Mouse (Mus musculus) heart, adult 2 months (tissue): Measurements from ENCODE around the gene Elk4. TPM values are rescaled to one million over a fixed set of nuclear protein-coding genes. Genes with fewer than 3 reads are reported as not detected.
A peak's percentile ranks its signal among the peaks of the same experiment; 100 is the strongest.

Source experiments
- DNase-seq, 2 experiments: peaks; one replicate each; pipeline ENCODE4 v3.0.0; 2021
- H3K27ac ChIP-seq: fragments of 200-600 bp; 2 replicates; pipeline ENCODE4 v1.8.1; 2022
- H3K27me3 ChIP-seq: fragments of 200-500 bp; 2 replicates; pipeline ENCODE4 v1.6.1; 2012; ENCODE audit warnings: mild to moderate bottlenecking, low read length, inconsistent platforms, mixed read lengths; ENCODE audit not compliant: control insufficient read depth, insufficient read depth
- H3K36me3 ChIP-seq: fragments of 200-500 bp; 2 replicates; pipeline ENCODE4 v1.6.1; 2012; ENCODE audit warnings: low read length, inconsistent platforms; ENCODE audit not compliant: control insufficient read depth, insufficient read depth
- H3K4me1 ChIP-seq: fragments of 200-500 bp; 2 replicates; pipeline ENCODE4 v1.6.1; 2011; ENCODE audit warnings: low read length; ENCODE audit not compliant: control insufficient read depth, insufficient read depth
- H3K4me3 ChIP-seq: fragments of 200-600 bp; 2 replicates; pipeline ENCODE4 v1.8.1; 2022
- H3K79me2 ChIP-seq: fragments of 200-500 bp; replicated peaks from 2 replicates; pipeline ENCODE4 v1.6.1; 2012; ENCODE audit warnings: mild to moderate bottlenecking, inconsistent platforms, low read length, moderate library complexity, mixed read lengths; ENCODE audit not compliant: control insufficient read depth, insufficient read depth
- H3K9ac ChIP-seq: fragments of 200-500 bp; 2 replicates; pipeline ENCODE4 v1.6.1; 2012; ENCODE audit warnings: low read depth, mild to moderate bottlenecking, control low read depth, inconsistent platforms, low read length, mixed read lengths
- CTCF ChIP-seq: fragments of 200-600 bp; IDR thresholded peaks from 2 replicates; pipeline ENCODE4 v1.8.1; 2022; ENCODE audit warnings: antibody characterized with exemption, mild to moderate bottlenecking, moderate library complexity
- EP300 ChIP-seq: fragments of 200-500 bp; IDR thresholded peaks from 2 replicates; pipeline ENCODE4 v1.6.1; 2011; ENCODE audit warnings: low read depth, low read length, control low read depth; ENCODE audit not compliant: insufficient read depth
- POLR2A ChIP-seq: fragments of 200-500 bp; IDR thresholded peaks from 2 replicates; pipeline ENCODE4 v1.6.1; 2011; ENCODE audit warnings: mild to moderate bottlenecking, low read depth, low read length, control low read depth; ENCODE audit not compliant: insufficient read depth
- whole genome bisulfite sequencing: fragments of 180-500 bp; shearing (Covaris S2); methylation state at CpG from one replicate; pipeline ENCODE4 v1.1.7; 2018; 5-methylcytosine and 5-hydroxymethylcytosine counted together
- intact Hi-C: fragments of 180-260 bp; cut with DNase I; formaldehyde crosslinking; loops from one replicate; pipeline ENCODE4 v1.15.1; 2025
- polyA plus RNA-seq: library from polyadenylated mRNA; depleted of rRNA; stranded (reverse); fragments of >200 nt; gene quantifications from 2 replicates; pipeline ENCODE4 v1.2.3, GENCODE M21; 2012
- total RNA-seq, 2 experiments: library from RNA; stranded (reverse); gene quantifications; 2 replicates each; pipeline ENCODE4 v1.2.3; 2021

Gene Elk4
- total and polyA plus RNA-seq, 3 experiments: 20.8 to 77.4 (median 76.5) TPM

GRCm38 (mm10) chr1:131990083-131990760, 17.2 kb upstream of the Elk4 start:
- Histone ChIP-seq H3K9ac (no peak overlapping the region), H3K4me3 (no peak overlapping the region), H3K27me3 (no peaks in the 10 kb centered on the region), H3K4me1 (peaks cover 4% of the 10 kb centered on the region), H3K27ac (peak overlapping the region; percentile 23; the same call in 1 of the 2 replicates), H3K36me3 (no peaks in the 10 kb centered on the region), H3K79me2 (no peaks in the 10 kb centered on the region)
- no peak for TF ChIP-seq POLR2A
- TF ChIP-seq EP300: no peak
- no peak for TF ChIP-seq CTCF
- WGBS: 69% methylated on average over 9 of the region's 9 CpGs
- no peak for DNase-seq
- intact Hi-C loops: no loop called here

GRCm38 (mm10) chr1:131992561-131993001, 14.8 kb upstream of the Elk4 start:
- WGBS: 65% methylated on average over 7 of the region's 7 CpGs
- no peak overlapping the region for H3K27ac ChIP-seq
- H3K79me2 ChIP-seq: no peaks in the 10 kb centered on the region
- H3K4me3 ChIP-seq: no peak overlapping the region
- TF ChIP-seq POLR2A (no peak), CTCF (no peak), EP300 (no peak)
- no peaks in the 10 kb centered on the region for H3K36me3 ChIP-seq
- peaks cover 4% of the 10 kb centered on the region for H3K4me1 ChIP-seq
- no peak for DNase-seq
- intact Hi-C loops: no loop called here
- no peaks in the 10 kb centered on the region for H3K27me3 ChIP-seq
- no peak overlapping the region for H3K9ac ChIP-seq

- Histone ChIP-seq H3K4me1 (peaks cover 4% of the 10 kb centered on the region), H3K36me3 (no peaks in the 10 kb centered on the region), H3K27ac (no peak overlapping the region), H3K27me3 (no peaks in the 10 kb centered on the region), H3K79me2 (no peaks in the 10 kb centered on the region), H3K9ac (no peak overlapping the region), H3K4me3 (no peak overlapping the region)
- DNase-seq: no peak
- TF ChIP-seq CTCF: no peak
- TF ChIP-seq EP300: no peak
- no peak for TF ChIP-seq POLR2A
- intact Hi-C loops: no loop called here
- 79% methylated on average over 12 of the region's 12 CpGs for WGBS
These were observed 14.0 kb upstream of the Elk4 start for GRCm38 (mm10) chr1:131993169-131994040.

GRCm38 (mm10) chr1:131995062-131995461, 12.3 kb upstream of the Elk4 start:
- TF ChIP-seq CTCF: peak; percentile 88
- TF ChIP-seq POLR2A: no peak
- Histone ChIP-seq H3K9ac (no peak overlapping the region), H3K36me3 (no peaks in the 10 kb centered on the region)

DNA sequence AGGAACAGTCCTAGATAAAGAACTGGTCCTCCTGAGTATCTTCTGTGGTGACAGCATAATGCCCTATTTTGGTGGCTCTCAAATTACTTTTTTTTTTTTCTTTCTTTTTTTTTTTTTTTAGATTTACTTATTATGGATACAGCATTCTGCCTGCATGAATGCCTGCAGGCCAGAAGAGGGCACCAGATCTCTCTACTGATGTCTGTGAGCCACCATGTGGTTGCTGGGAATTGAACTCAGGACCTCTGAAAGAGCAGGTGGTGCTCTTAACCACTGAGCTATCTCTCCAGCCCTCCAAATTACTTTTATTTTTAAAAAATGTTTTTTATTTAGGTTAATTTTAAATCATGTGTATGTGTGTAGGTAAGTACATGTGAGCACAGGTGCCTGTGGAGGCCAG, 6.9 kb upstream of the Elk4 start:
- Histone ChIP-seq H3K27ac (no peak overlapping the region), H3K79me2 (no peaks in the 10 kb centered on the region), H3K9ac (no peak overlapping the region), H3K27me3 (no peaks in the 10 kb centered on the region), H3K4me1 (peaks cover 7% of the 10 kb centered on the region), H3K36me3 (peaks cover 9% of the 10 kb centered on the region), H3K4me3 (no peak overlapping the region)
- no peak for DNase-seq
- TF ChIP-seq EP300 (no peak), POLR2A (no peak), CTCF (peak; percentile 74)
- intact Hi-C loops: loop anchor here (5.0 to 10.0 kb wide), 2 partner anchors 97 to 324 kb away; no protein-coding TSS in a partner anchor

More at GRCm38 (mm10) chr1:131995062-131995461, 12.3 kb upstream of the Elk4 start:
- Histone ChIP-seq H3K27me3 (no peaks in the 10 kb centered on the region), H3K79me2 (no peaks in the 10 kb centered on the region), H3K27ac (no peak overlapping the region), H3K4me1 (peaks cover 3% of the 10 kb centered on the region), H3K4me3 (no peak overlapping the region)
- intact Hi-C loops: loop anchor here (1.0 to 5.0 kb wide), 3 partner anchors 51 to 162 kb away; no protein-coding TSS in a partner anchor
- WGBS: 41% methylated on average over 4 of the region's 4 CpGs
- DNase-seq: peak; percentile 52 to 74
